Mouse (Mus musculus) right cerebral cortex, postnatal 25 days (tissue): ENCODE measurements around the gene Nub1.
"Not testable (repeated sequence)": the region's sequence is repeated elsewhere in the genome, so short reads cannot be mapped to it uniquely, and the experiment has no call there.

ENCODE experiments used
- DNase-seq: peaks from one replicate; pipeline ENCODE4 v3.0.0; 2022

Gene Nub1

GRCm38 (mm10) chr5:24685366-24686093 is at the start of gene Nub1:
Nub1 (plus strand) TSS chr5:24685532.
- peak; percentile 94 for DNase-seq

- DNase-seq = no peak
Measured at GRCm38 (mm10) chr5:24636987-24637386, 48.3 kb upstream of the Nub1 start.

- DNase-seq = no peak
Measured at GRCm38 (mm10) chr5:24638131-24638530, 47.2 kb upstream of the Nub1 start.

GRCm38 (mm10) chr5:24639081-24639480 is 46.3 kb upstream of the Nub1 start:
- no peak for DNase-seq

- no peak for DNase-seq
Measured at GRCm38 (mm10) chr5:24645454-24645853, 39.9 kb upstream of the Nub1 start.

GRCm38 (mm10) chr5:24649231-24649630 is 36.1 kb upstream of the Nub1 start:
- no peak for DNase-seq

GRCm38 (mm10) chr5:24649701-24650100 is 35.6 kb upstream of the Nub1 start:
- DNase-seq = no peak

- no peak for DNase-seq
Measured at GRCm38 (mm10) chr5:24651356-24651755, 34.0 kb upstream of the Nub1 start.

GRCm38 (mm10) chr5:24651768-24652752 is 33.3 kb upstream of the Nub1 start:
- DNase-seq = peak; percentile 87

- no peak for DNase-seq
Measured at GRCm38 (mm10) chr5:24652780-24653179, 32.6 kb upstream of the Nub1 start.

- no peak for DNase-seq
Measured at GRCm38 (mm10) chr5:24654491-24654890, 30.8 kb upstream of the Nub1 start.

GRCm38 (mm10) chr5:24657113-24657512 is 28.2 kb upstream of the Nub1 start:
- no peak for DNase-seq

- DNase-seq = no peak
Measured at GRCm38 (mm10) chr5:24659708-24660423, 25.5 kb upstream of the Nub1 start.

- no peak for DNase-seq
Measured at GRCm38 (mm10) chr5:24661457-24661856, 23.9 kb upstream of the Nub1 start.

GRCm38 (mm10) chr5:24674238-24674637 is 11.1 kb upstream of the Nub1 start:
- DNase-seq = peak; percentile 67

- no peak for DNase-seq
Measured at GRCm38 (mm10) chr5:24681436-24681835, 3.9 kb upstream of the Nub1 start.

- DNase-seq = peak; percentile 58
Measured at GRCm38 (mm10) chr5:24684578-24685365, 560 bp upstream of the Nub1 start.

- DNase-seq = no peak
Measured at GRCm38 (mm10) chr5:24686176-24686575, 844 bp downstream of the Nub1 start.

- not testable (repeated sequence) for DNase-seq
Measured at GRCm38 (mm10) chr5:24686671-24687420, 1.5 kb downstream of the Nub1 start.

- no peak for DNase-seq
Measured at GRCm38 (mm10) chr5:24687696-24688095, 2.4 kb downstream of the Nub1 start.

GRCm38 (mm10) chr5:24696704-24697103 is 11.4 kb downstream of the Nub1 start:
- no peak for DNase-seq

GRCm38 (mm10) chr5:24701271-24701670 is 15.9 kb downstream of the Nub1 start:
- no peak for DNase-seq
